Mouse (Mus musculus) ES-Bruce4 (cell line): ENCODE results near the gene Sdr9c7. TPM values are rescaled to one million over a fixed set of nuclear protein-coding genes. Genes with fewer than 3 reads are reported as not detected.
"Not testable (repeated sequence)": the region's sequence is repeated elsewhere in the genome, so short reads cannot be mapped to it uniquely, and the experiment has no call there.

Experiments used
- H3K27ac ChIP-seq: 2 replicates; pipeline ENCODE4 v1.5.1; 2012; ENCODE audit warnings: low read length, inconsistent platforms; ENCODE audit not compliant: insufficient read depth
- H3K27me3 ChIP-seq: 2 replicates; pipeline ENCODE4 v1.6.1; 2012; ENCODE audit warnings: mild to moderate bottlenecking, low read length, inconsistent platforms; ENCODE audit not compliant: control insufficient read depth, poor library complexity, insufficient read depth, severe bottlenecking
- H3K36me3 ChIP-seq: 2 replicates; pipeline ENCODE4 v1.6.1; 2012; ENCODE audit warnings: inconsistent platforms, mild to moderate bottlenecking, low read length, moderate library complexity; ENCODE audit not compliant: control insufficient read depth, poor library complexity, insufficient read depth, severe bottlenecking
- H3K4me1 ChIP-seq: one replicate; pipeline ENCODE4 v1.8.1; 2011; ENCODE audit warnings: low read length; ENCODE audit not compliant: control insufficient read depth, insufficient read depth
- H3K4me3 ChIP-seq: 2 replicates; pipeline ENCODE4 v1.5.1; 2011; ENCODE audit warnings: low read depth, mild to moderate bottlenecking, low read length
- H3K9ac ChIP-seq: 2 replicates; pipeline ENCODE4 v1.6.1; 2012; ENCODE audit warnings: low read depth, mild to moderate bottlenecking, inconsistent platforms; ENCODE audit not compliant: poor library complexity, severe bottlenecking
- H3K9me3 ChIP-seq: replicated peaks from 2 replicates; pipeline ENCODE4 v1.6.1; 2012; ENCODE audit warnings: mild to moderate bottlenecking, low read length, inconsistent platforms; ENCODE audit not compliant: control insufficient read depth, poor library complexity, insufficient read depth, severe bottlenecking
- CTCF ChIP-seq: IDR thresholded peaks from one replicate; pipeline ENCODE4 v1.8.1; 2011; ENCODE audit warnings: low read depth, low read length
- EP300 ChIP-seq: IDR thresholded peaks from 2 replicates; pipeline ENCODE4 v1.6.1; 2011; ENCODE audit warnings: low read depth, low read length; ENCODE audit not compliant: insufficient read depth
- POLR2A ChIP-seq: IDR thresholded peaks from one replicate; pipeline ENCODE4 v1.8.1; 2011; ENCODE audit warnings: low read length; ENCODE audit not compliant: insufficient read depth
- polyA plus RNA-seq: library from polyadenylated mRNA; stranded (reverse); fragments of >200 nt; gene quantifications from 2 replicates; pipeline ENCODE4 v1.2.4, GENCODE M21; 2011; ENCODE audit warnings: low read depth; ENCODE audit not compliant: missing spikeins, insufficient read depth, insufficient read length

The Sdr9c7 gene
- polyA plus RNA-seq, 1 experiment: not detected

DNA sequence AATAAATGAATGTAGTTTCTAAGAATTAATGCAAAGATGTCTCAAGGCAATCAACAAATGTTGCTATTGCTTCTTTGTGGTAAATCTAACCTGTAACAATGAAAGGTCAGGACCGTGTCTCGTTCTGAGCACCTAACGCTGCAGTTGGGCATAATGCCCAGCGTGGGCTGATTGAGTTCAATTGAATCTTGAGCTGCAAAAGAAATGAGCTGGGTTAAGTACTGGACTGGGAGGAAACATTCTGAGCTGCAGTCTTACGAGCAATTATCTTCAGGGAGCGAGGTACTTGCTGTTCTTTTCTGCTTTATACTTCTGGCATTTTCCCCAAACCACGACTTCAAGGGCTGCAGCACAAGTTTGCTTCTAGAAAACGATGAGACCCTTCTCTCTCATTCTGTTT is 38.0 kb downstream of the Sdr9c7 start:
- H3K27me3 ChIP-seq: no peaks in the 10 kb centered on the region
- peaks cover 12% of the 10 kb centered on the region; the same call in 1 of the 2 replicates for H3K9me3 ChIP-seq
- no peaks in the 10 kb centered on the region for H3K36me3 ChIP-seq
- no peak overlapping the region for H3K4me3 ChIP-seq
- H3K27ac ChIP-seq: no peak overlapping the region
- no peak overlapping the region for H3K9ac ChIP-seq
- H3K4me1 ChIP-seq: no peaks in the 10 kb centered on the region
- TF ChIP-seq EP300 (no peak), POLR2A (no peak)

DNA sequence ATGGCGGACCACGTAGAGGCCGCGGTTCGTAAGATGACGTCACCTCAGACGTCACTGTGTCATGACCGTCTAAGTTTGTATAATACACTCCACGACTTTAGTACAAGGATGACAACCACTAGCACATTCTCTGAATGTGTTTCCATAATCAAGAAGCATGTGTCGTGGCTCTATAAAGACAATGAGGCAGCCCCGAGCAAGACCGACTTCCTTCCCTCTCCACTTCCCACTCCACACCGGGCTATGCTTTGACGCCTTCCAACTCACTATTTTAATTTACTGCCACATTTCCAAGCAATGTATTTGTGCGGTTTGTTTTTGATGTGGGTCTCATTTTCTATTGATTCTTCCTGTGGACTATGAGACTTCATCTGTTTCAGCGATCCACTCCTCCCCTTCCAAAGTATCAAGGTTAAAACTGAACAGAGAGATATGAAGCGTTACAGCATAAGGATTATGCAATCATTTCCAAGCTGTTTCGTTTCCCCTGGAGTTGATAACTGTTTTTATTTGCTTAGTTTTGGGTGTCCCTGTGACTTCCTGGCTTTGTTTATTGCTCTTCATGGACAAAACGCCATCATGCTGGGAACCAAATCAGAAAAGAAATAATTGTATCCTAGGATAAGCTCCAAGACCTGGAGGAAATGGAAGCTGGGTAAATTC is 38.6 kb downstream of the Sdr9c7 start:
- no peak overlapping the region for H3K27ac ChIP-seq

DNA sequence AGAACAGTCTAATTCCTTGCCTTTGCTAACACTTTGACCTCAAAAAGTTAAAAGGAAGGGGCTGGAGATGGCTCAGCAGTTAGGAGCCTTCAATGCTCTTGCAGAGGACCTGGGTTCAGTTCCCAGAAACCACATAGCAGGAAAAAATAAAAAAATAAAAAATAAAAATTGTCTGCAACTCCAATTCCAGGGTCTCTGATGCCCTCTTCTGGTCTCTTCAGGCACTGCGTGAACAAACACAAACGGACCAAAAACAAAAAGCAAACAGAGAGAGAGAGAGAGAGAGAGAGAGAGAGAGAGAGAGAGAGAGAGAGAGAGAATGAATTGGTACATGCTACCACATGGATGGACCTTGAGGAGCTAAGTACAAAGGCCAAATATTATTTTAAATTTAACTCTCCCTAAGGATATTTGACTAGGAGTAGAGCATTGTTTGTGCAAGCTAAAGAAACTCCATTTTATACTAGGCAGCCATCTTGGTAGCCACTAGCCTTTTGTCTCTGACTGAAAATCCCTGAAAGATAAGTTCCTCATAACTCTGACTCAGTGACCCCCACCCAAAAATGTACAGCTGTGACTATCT is 39.2 kb downstream of the Sdr9c7 start:
- Histone ChIP-seq H3K9ac (no peak overlapping the region), H3K27me3 (no peaks in the 10 kb centered on the region), H3K4me3 (no peak overlapping the region), H3K36me3 (no peaks in the 10 kb centered on the region), H3K4me1 (no peaks in the 10 kb centered on the region), H3K9me3 (peaks cover 12% of the 10 kb centered on the region; the same call in 1 of the 2 replicates), H3K27ac (no peak overlapping the region)
- no peak for TF ChIP-seq EP300
- no peak for TF ChIP-seq POLR2A
- TF ChIP-seq CTCF: no peak

More for the DNA sequence above, 38.6 kb downstream of the Sdr9c7 start:
- Histone ChIP-seq H3K9me3 (peaks cover 12% of the 10 kb centered on the region; the same call in 1 of the 2 replicates), H3K36me3 (no peaks in the 10 kb centered on the region), H3K9ac (no peak overlapping the region), H3K27me3 (no peaks in the 10 kb centered on the region), H3K4me1 (no peaks in the 10 kb centered on the region), H3K4me3 (no peak overlapping the region)
- TF ChIP-seq EP300: no peak
- no peak for TF ChIP-seq CTCF
- TF ChIP-seq POLR2A: no peak

DNA sequence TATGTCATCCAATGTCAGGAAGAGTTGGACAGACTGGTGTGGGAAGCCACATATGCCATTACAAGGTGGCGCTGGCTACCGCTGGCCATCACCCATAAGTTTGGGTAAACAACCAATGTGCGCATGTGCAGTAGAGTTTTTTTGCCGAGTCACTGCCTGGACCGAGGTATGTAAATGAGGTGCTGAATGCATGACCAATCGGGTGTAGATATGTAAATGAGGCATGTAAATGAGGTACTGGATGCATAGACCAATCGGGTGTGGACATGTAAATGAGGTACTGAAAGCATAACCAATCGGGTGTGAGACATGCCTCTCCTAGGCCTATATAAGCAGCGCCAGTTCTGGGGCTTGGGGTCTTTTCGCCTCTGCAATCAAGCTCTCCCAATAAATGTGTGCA is 41.3 kb downstream of the Sdr9c7 start:
- H3K9ac ChIP-seq, H3K4me3 ChIP-seq, H3K27me3 ChIP-seq, H3K36me3 ChIP-seq, H3K4me1 ChIP-seq: not testable (repeated sequence)
- peaks cover 12% of the 10 kb centered on the region; the same call in 1 of the 2 replicates for H3K9me3 ChIP-seq
- H3K27ac ChIP-seq: peak overlapping the region; percentile 31

DNA sequence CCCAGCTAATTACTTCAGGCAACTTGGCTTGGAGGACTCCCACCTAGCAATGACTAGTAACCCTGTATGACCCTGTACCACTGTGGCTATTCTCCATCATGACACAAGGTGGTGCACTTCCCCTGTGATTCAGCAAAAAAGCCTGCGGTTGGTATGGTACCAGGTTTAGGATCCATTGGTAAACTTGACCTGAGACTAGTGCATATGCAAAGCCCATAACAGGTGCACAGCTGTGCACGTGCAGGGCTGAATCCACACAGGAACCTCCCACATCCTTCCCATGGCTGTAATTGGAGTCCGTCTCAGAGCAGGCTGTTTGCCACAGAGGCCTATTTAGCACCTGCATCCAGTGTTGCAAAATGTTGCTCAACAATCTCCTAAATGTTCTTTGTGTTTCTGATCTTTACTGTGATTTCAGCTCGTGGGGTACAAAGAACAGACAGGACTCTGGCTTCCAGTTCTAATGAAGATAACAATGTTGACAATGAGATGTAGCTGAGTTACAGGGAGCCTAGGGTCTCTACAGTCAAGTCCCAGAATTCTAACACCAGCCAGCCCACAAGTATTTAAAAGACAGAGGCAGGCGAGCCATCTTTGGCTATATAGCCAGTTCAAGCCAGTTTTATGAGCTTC is 47.2 kb downstream of the Sdr9c7 start:
- Histone ChIP-seq H3K4me3 (no peak overlapping the region), H3K9me3 (no peaks in the 10 kb centered on the region), H3K9ac (no peak overlapping the region), H3K27ac (no peak overlapping the region), H3K27me3 (no peaks in the 10 kb centered on the region), H3K36me3 (no peaks in the 10 kb centered on the region), H3K4me1 (no peaks in the 10 kb centered on the region)
- no peak for TF ChIP-seq EP300
- TF ChIP-seq CTCF: peak; percentile 34

DNA sequence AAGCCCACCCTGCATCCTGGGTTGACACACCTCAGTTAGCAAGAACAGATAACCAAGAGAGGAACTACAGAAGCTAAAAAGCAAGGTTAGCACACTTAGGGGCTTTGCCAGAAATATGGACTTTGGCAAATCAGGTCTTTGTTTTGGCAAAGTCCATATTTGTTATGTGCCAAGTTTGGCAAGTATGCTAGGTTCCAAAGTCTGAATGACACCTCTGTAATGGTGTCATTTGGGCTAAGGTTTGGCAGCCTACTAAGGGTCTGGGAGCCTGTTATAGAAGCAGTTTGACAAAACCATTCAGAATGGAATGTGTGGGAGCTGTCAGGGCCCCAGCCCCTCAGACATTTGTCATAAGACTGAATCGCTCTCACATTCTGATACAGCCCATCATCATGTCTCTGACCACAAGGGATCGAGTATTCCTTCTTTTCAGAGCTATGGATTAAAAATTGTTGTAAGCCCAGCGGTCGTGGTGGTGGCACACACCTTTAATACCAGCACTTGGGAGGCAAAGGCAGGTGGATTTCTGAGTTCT is 51.3 kb downstream of the Sdr9c7 start:
- H3K9ac ChIP-seq: no peak overlapping the region
- no peaks in the 10 kb centered on the region for H3K4me1 ChIP-seq
- H3K27ac ChIP-seq: no peak overlapping the region
- no peaks in the 10 kb centered on the region for H3K9me3 ChIP-seq
- TF ChIP-seq CTCF (no peak), EP300 (no peak), POLR2A (no peak)
- H3K36me3 ChIP-seq: no peaks in the 10 kb centered on the region
- no peaks in the 10 kb centered on the region for H3K27me3 ChIP-seq
- no peak overlapping the region for H3K4me3 ChIP-seq
